Mouse (Mus musculus) forebrain, embryonic 12.5 days (tissue): ENCODE measurements at regions not wholly inside any gene's neighbourhood (a gene's known extent, or its start where the extent isn't known, plus 50 kb on each side); places are given as distances from the start of the nearest gene placed in this dataset.

Source experiments
- ATAC-seq: fragments of 200-750 bp; cut with Nextera tagmentation; 2 replicates; pipeline ENCODE4 v1.8.0; 2017; ENCODE audit warnings: moderate TSS enrichment; ENCODE audit not compliant: low FRiP score
- H3K27ac ChIP-seq: fragments of 300-500 bp; sonication (generic); 2 replicates; pipeline ENCODE4 v1.5.1; 2016; ENCODE audit warnings: mild to moderate bottlenecking
- H3K27me3 ChIP-seq: fragments of 300-500 bp; sonication (generic); 2 replicates; pipeline ENCODE4 v1.6.1; 2016; ENCODE audit warnings: mild to moderate bottlenecking
- H3K36me3 ChIP-seq: fragments of 300-500 bp; sonication (generic); replicated peaks from 2 replicates; pipeline ENCODE4 v1.6.1; 2016; ENCODE audit warnings: mild to moderate bottlenecking
- H3K4me1 ChIP-seq: fragments of 300-500 bp; sonication (generic); 2 replicates; pipeline ENCODE4 v1.6.1; 2016
- H3K4me2 ChIP-seq: fragments of 300-500 bp; sonication (generic); 2 replicates; pipeline ENCODE4 v1.6.1; 2016; ENCODE audit warnings: mild to moderate bottlenecking, moderate library complexity
- H3K4me3 ChIP-seq: fragments of 300-500 bp; sonication (generic); replicated peaks from 2 replicates; pipeline ENCODE4 v1.5.1; 2016; ENCODE audit warnings: mild to moderate bottlenecking
- H3K9ac ChIP-seq: fragments of 300-500 bp; sonication (generic); 2 replicates; pipeline ENCODE4 v1.6.1; 2016; ENCODE audit warnings: mild to moderate bottlenecking
- H3K9me3 ChIP-seq: fragments of 300-500 bp; sonication (generic); 2 replicates; pipeline ENCODE4 v1.6.1; 2016
- WGBS: fragments of 180-500 bp; shearing (Covaris S2); methylation state at CpG from one replicate; pipeline ENCODE4 v1.1.7; 2016; 5-methylcytosine and 5-hydroxymethylcytosine counted together

- Histone ChIP-seq H3K4me2 (no peak overlapping the region), H3K36me3 (no peaks in the 10 kb centered on the region), H3K27ac (no peak overlapping the region), H3K27me3 (no peaks in the 10 kb centered on the region), H3K4me1 (0 out of 2 replicates have a peak, but pooled peaks cover 3% of the 10 kb centered on the region), H3K9ac (no peak overlapping the region), H3K9me3 (no peaks in the 10 kb centered on the region), H3K4me3 (no peak overlapping the region)
- WGBS: 60% methylated on average over 9 of the region's 9 CpGs
- no peak for ATAC-seq
Measured at GRCm38 (mm10) chr16:29001249-29001648, 71.8 kb upstream of the Mb21d2 start.

DNA sequence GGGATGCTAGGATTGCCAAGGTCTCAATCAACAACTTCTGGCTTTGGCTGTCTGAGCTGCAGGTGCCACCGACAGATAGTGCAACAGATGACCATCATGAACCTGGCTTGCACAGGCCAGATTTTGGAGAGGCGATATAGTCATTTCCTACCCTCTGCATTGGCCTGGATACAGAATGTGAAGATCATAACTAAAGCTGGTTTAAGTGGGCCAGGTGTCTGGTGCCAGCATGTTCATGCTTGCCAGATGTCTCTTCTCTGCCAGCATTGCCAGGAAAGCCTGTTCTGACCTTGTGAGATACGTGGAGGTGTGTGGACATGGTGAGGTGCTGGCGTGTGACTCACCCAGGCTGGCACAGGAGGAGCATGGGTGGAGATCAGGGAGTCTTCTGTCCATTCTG lies 70.2 kb upstream of the Mb21d2 start:
- H3K4me1 ChIP-seq: 0 out of 2 replicates have a peak, but pooled peaks cover 3% of the 10 kb centered on the region
- no peaks in the 10 kb centered on the region for H3K27me3 ChIP-seq
- no peak overlapping the region for H3K4me2 ChIP-seq
- WGBS: 91% methylated on average over 4 of the region's 4 CpGs
- H3K4me3 ChIP-seq: no peak overlapping the region
- no peak overlapping the region for H3K27ac ChIP-seq
- no peak overlapping the region for H3K9ac ChIP-seq
- H3K36me3 ChIP-seq: no peaks in the 10 kb centered on the region
- no peaks in the 10 kb centered on the region for H3K9me3 ChIP-seq
- no peak for ATAC-seq

DNA sequence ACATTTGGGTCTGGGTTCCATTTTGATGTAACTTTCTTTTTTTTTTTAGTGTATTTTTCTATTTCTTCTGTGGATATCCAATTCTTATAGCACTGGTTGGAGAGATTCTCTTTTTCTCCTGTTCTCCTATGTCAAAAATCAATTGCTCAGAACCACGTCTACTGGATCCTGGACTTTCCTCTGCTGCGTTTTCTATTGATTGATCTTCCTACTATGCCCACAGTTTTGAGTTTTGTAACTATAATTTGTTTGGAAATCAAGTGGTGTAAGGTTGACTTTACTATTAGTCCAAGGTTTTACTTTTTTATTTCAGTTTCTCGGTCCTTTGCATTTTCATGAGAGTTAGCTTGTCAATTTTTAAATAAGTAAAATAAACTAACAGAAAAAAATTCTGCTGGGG lies 67.2 kb upstream of the Mb21d2 start:
- no peak overlapping the region for H3K4me3 ChIP-seq
- no peaks in the 10 kb centered on the region for H3K9me3 ChIP-seq
- 93% methylated on average over 3 of the region's 3 CpGs for WGBS

DNA sequence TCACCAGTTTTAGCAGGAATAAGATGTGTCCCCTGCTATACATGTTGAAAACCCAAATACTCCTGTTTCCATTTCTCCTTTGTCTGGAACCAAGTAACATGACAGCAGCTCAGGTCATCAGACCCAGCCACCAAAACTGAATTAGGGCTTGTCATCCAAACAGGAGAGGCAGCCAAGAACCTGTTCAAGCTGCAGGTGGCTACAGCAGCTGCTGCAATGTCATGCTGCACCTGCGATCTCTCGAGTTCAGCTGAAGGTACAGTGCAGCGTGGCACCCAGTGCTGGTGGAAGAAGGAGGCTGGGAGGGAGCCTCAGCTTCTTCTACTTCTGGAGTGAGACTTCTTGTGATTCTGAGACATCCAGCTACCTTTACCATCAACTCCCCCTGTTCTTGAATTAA lies 61.2 kb upstream of the Mb21d2 start:
- 94% methylated on average over 3 of the region's 3 CpGs for WGBS
- Histone ChIP-seq H3K9me3 (no peaks in the 10 kb centered on the region), H3K4me2 (no peak overlapping the region), H3K27me3 (no peaks in the 10 kb centered on the region), H3K27ac (no peak overlapping the region), H3K9ac (no peak overlapping the region), H3K4me3 (no peak overlapping the region), H3K4me1 (no peaks in the 10 kb centered on the region), H3K36me3 (no peaks in the 10 kb centered on the region)
- no peak for ATAC-seq

More for the DNA sequence above, 67.2 kb upstream of the Mb21d2 start:
- H3K36me3 ChIP-seq: no peaks in the 10 kb centered on the region
- no peaks in the 10 kb centered on the region for H3K27me3 ChIP-seq
- no peak overlapping the region for H3K4me2 ChIP-seq
- H3K4me1 ChIP-seq: 0 out of 2 replicates have a peak, but pooled peaks cover 3% of the 10 kb centered on the region
- no peak overlapping the region for H3K9ac ChIP-seq
- H3K27ac ChIP-seq: no peak overlapping the region
- no peak for ATAC-seq

- WGBS: 69% methylated on average over 6 of the region's 6 CpGs
- no peaks in the 10 kb centered on the region for H3K27me3 ChIP-seq
- H3K9me3 ChIP-seq: no peaks in the 10 kb centered on the region
- no peak for ATAC-seq
- H3K27ac ChIP-seq: no peak overlapping the region
- no peak overlapping the region for H3K4me2 ChIP-seq
- H3K36me3 ChIP-seq: no peaks in the 10 kb centered on the region
- no peak overlapping the region for H3K9ac ChIP-seq
- no peak overlapping the region for H3K4me3 ChIP-seq
- no peaks in the 10 kb centered on the region for H3K4me1 ChIP-seq
Measured at GRCm38 (mm10) chr16:28984931-28985330, 55.5 kb upstream of the Mb21d2 start.

DNA sequence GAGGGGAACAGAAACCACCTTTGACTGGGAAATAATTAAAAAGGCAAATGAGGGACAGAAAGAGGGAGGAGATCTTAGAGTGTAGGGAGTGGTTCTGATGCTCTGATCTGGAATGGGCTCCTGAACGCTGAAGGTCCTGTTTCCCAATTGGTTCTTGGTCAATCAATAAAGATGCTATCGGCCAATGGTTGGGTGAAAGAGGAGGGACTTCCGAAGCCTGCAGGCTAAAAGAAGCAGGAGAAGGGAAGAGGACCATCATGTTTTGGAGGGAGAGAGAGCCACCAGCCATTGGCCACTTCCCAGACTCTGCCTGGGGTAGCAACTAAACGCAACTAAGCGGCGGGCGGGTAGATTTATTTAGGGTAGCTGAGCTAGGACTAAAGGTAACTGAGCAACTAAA lies 53.4 kb upstream of the Mb21d2 start:
- no peaks in the 10 kb centered on the region for H3K36me3 ChIP-seq
- H3K27ac ChIP-seq: no peak overlapping the region
- no peak overlapping the region for H3K9ac ChIP-seq
- no peak overlapping the region for H3K4me2 ChIP-seq
- 79% methylated on average over 7 of the region's 7 CpGs for WGBS
- no peak for ATAC-seq
- H3K4me1 ChIP-seq: no peaks in the 10 kb centered on the region
- no peaks in the 10 kb centered on the region for H3K27me3 ChIP-seq
- no peak overlapping the region for H3K4me3 ChIP-seq
- H3K9me3 ChIP-seq: no peaks in the 10 kb centered on the region
